Comparison of ENCODE assay signal across 13 mouse cellular contexts in the genomic region with DNA sequence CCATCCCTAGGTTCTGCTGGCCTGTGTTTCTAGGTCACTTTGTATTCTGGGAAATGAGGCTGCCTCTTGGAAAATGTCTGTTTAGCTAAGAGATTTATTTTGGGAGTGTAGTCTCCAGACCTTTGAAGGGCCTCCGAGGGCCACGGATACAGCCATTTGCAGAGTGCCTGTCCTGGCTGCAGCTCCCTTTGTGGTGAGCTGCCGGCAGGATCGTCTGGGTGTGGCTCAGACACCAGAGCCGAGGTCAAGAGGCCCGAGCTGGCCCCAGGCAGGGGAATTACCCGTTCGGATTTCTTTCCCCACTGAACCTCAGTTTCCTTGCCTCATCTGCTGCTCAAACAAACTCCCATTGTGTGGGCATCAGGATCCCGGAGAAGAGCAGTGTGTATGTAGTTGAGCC. TPM values are rescaled to one million over a fixed set of nuclear protein-coding genes. Genes with fewer than 3 reads are reported as not detected.
DNase-seq lines count a peak whose midpoint lies in the region; ATAC-seq and TF ChIP-seq lines count a peak whose summit lies in the region.
"Had no signal": no experiment of that assay in that cellular context is flagged by ENCODE, and none has a peak within 500 bp of the region (broad histone marks: within the 10 kb centered on the region; RNA-seq: fewer than 3 reads in every experiment).

No protein-coding gene starts in this region.

- H3K9ac ChIP-seq in liver, postnatal 0 days (replicated peaks): no peak overlapping the region
- H3K9ac ChIP-seq: forebrain, embryonic 15.5 days had no signal

- H3K9me3 ChIP-seq in liver, postnatal 0 days (ENCODE audit: low read length): no peaks in the 10 kb centered on the region
- H3K9me3 ChIP-seq in embryonic facial prominence, embryonic 10.5 days: no peaks in the 10 kb centered on the region
- H3K9me3 ChIP-seq: forebrain, embryonic 15.5 days; limb, embryonic 15.5 days had no signal

- no peaks in the 10 kb centered on the region for H3K27me3 ChIP-seq in liver, postnatal 0 days (ENCODE audit: insufficient read depth, low read length)
- H3K27me3 ChIP-seq in embryonic facial prominence, embryonic 10.5 days (replicated peaks; ENCODE audit: low read depth, poor library complexity, severe bottlenecking): no peaks in the 10 kb centered on the region
- H3K27me3 ChIP-seq: forebrain, embryonic 15.5 days; limb, embryonic 15.5 days had no signal

- 19% methylated on average over 9 of the region's 9 CpGs for whole genome bisulfite sequencing in liver, postnatal 0 days (ENCODE audit: insufficient replicate concordance)
- WGBS in embryonic facial prominence, embryonic 10.5 days: 13% methylated on average over 9 of the region's 9 CpGs

- no peaks in the 10 kb centered on the region for H3K36me3 ChIP-seq in liver, postnatal 0 days (replicated peaks; ENCODE audit: insufficient read depth, low read length)
- H3K36me3 ChIP-seq in embryonic facial prominence, embryonic 10.5 days (replicated peaks): 0 out of 2 replicates have a peak, but pooled peaks cover 5% of the 10 kb centered on the region
- H3K36me3 ChIP-seq: forebrain, embryonic 15.5 days; limb, embryonic 15.5 days had no signal

- no peak for TF ChIP-seq CTCF in liver, postnatal 0 days (IDR thresholded peaks at IDR 0.05; ENCODE audit: low read depth)

- ATAC-seq in liver, postnatal 0 days: no peak
- ATAC-seq in megakaryocyte, adult 5-6 weeks (ENCODE audit: poor library complexity, severe bottlenecking): 0 out of 2 replicates have a peak, but pooled peaks have one; percentile 15
- ATAC-seq: forebrain, embryonic 15.5 days had no signal

- no peak overlapping the region for H3K4me3 ChIP-seq in liver, postnatal 0 days (ENCODE audit: low read depth, low read length)
- no peak overlapping the region for H3K4me3 ChIP-seq in embryonic facial prominence, embryonic 10.5 days
- H3K4me3 ChIP-seq: forebrain, embryonic 15.5 days; limb, embryonic 15.5 days had no signal

- TF ChIP-seq EP300 in liver, postnatal 0 days (IDR thresholded peaks at IDR 0.05; ENCODE audit: low read depth): no peak

- H3K27ac ChIP-seq in liver, postnatal 0 days (ENCODE audit: low read depth): 0 out of 2 replicates have a peak overlapping the region, but pooled peaks have one; percentile 16
- H3K27ac ChIP-seq in embryonic facial prominence, embryonic 10.5 days (replicated peaks): peak overlapping the region; percentile 75
- H3K27ac ChIP-seq: forebrain, embryonic 15.5 days; limb, embryonic 15.5 days had no signal

- no peak overlapping the region for H3K4me2 ChIP-seq in liver, postnatal 0 days (ENCODE audit: low read depth, low read length)
- H3K4me2 ChIP-seq: forebrain, embryonic 15.5 days; limb, embryonic 15.5 days had no signal

- peak; percentile 63 for DNase-seq in embryo, embryonic 10 days (ENCODE audit: low spot score)
- no peak for DNase-seq in embryo, embryonic 9.5 days (ENCODE audit: extremely low spot score)
- DNase-seq in liver, postnatal 0 days: no peak
- no peak for DNase-seq in liver
- peak; percentile 53 for DNase-seq in embryonic facial prominence, embryonic 10.5 days (ENCODE audit: low spot score)
- no peak for DNase-seq in layer of hippocampus, postnatal 10 days (ENCODE audit: low spot score in 2 of 2)
- DNase-seq in T-cell, adult 2 months (ENCODE audit: low spot score): no peak
- DNase-seq: B cell, adult 2 months; kidney, adult 9 months had no signal

- H3K4me1 ChIP-seq in liver, postnatal 0 days (ENCODE audit: insufficient read depth): peaks cover 7% of the 10 kb centered on the region
- peaks cover 64% of the 10 kb centered on the region for H3K4me1 ChIP-seq in embryonic facial prominence, embryonic 10.5 days
- H3K4me1 ChIP-seq: forebrain, embryonic 15.5 days had no signal

RNA-seq across cellular contexts. Expression of a gene that starts 43.9 kb away (rescaled TPM):
- 2.1 and 2.5 TPM in 2 replicates for polyA plus RNA-seq in liver, postnatal 0 days (2015; fragmentation: Nextera tagmentation; extraction: Ambion mirVana)
- polyA plus RNA-seq in embryonic facial prominence, embryonic 10.5 days (2016; fragmentation: Nextera tagmentation; extraction: Ambion mirVana): 6.1 and 6.5 TPM in 2 replicates
- 6.4 and 8.8 TPM in 2 replicates for total RNA-seq in megakaryocyte, adult 5-6 weeks (2015)
- total RNA-seq in megakaryocyte, adult 5-6 weeks (2017): 7.8 and 10.5 TPM in 2 replicates
- 1 to 10 TPM; 2.2 to 2.9 TPM for total RNA-seq in layer of hippocampus, postnatal 10 days (2021)
- total RNA-seq: common myeloid progenitor, adult 5-6 weeks had no signal

Comparison
In these comparisons a context has a peak if more than half of its experiments do, and no peak if none do; other contexts are left out.
1. DNase-seq: peak in embryo, embryonic 10 days (single experiment) and embryonic facial prominence, embryonic 10.5 days (single experiment); none in embryo, embryonic 9.5 days (single experiment), liver, postnatal 0 days (single experiment), liver (single experiment), layer of hippocampus, postnatal 10 days (0 of 2) and T-cell, adult 2 months (single experiment).